Mouse (Mus musculus): ENCODE results near the gene Trim2. TPM values are rescaled to one million over a fixed set of nuclear protein-coding genes. Genes with fewer than 3 reads are reported as not detected.
A peak's percentile ranks its signal among the peaks of the same experiment; 100 is the strongest.

Gene Trim2
- polyA plus RNA-seq, 1 experiment from 2014 or later, result 25.5 TPM

DNA sequence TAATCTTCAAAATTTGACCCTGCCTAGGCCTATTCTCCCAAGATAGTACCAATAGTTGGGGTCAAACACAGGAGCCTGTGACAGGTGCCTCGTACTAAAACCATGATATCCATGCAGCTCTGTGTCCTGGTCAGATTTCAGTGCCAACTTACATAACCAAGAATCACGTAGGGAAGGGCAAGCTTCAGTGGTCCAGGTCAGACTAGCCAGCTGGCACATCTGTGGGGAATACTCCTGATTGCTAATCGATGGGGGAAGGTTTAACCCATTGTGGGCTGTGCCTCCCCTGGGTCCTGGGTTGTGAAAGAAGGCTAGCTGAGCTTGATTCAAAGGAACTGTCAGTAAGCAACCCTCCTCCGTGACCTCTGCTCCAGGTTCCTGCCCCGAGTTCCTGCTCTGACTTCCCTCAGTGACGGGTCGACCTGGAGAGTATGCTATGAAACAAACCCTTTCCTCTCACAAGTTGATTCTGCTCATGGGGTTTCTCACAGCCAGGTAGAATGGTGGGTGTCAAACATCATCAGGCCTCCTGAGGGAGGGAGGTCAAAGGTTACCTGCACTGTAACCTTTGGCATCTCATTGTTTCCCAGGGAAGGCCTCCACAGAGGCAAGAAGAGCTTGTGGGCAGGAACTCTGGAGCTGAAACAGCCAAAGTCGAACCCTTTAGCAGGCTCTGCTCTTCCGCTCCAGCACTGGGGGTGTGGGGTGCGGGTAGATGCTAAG, 34.2 kb downstream of the Trim2 start:
- H3K4me2 ChIP-seq (replicated peaks; ENCODE audit: low read depth, low read length), result no peak overlapping the region

DNA sequence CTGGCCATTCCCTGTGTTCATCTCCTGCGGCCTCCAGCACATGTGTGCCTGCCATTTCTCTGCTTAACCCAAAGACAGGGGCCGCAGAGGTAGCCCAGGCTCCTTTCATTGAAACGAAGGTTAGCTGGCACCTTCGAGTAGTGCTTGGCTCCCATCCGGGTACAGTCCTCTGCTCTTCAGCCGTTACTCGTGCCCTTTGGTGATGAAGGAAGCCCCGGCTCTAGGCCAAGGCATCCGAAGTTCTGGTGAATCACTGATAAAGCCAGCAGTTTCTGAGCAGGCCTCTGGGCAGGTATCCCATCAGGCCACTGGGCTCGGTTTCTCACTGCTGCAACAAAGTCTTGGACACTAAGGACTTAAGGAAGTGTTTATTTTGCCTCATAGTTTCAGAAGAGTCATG, 34.9 kb downstream of the Trim2 start:
- Histone ChIP-seq H3K36me3 (ENCODE audit: insufficient read depth, low read length) (no peaks in the 10 kb centered on the region), H3K4me2 (replicated peaks; ENCODE audit: low read depth, low read length) (no peak overlapping the region), H3K27ac (ENCODE audit: low read length) (peak overlapping the region; percentile 93; the same call in 1 of the 2 replicates), H3K9ac (replicated peaks; ENCODE audit: low read length) (no peak overlapping the region), H3K27me3 (ENCODE audit: insufficient read depth, low read length) (no peaks in the 10 kb centered on the region), H3K4me1 (ENCODE audit: insufficient read depth, low read length) (peaks cover 37% of the 10 kb centered on the region), H3K9me3 (ENCODE audit: low read length) (no peaks in the 10 kb centered on the region), H3K4me3 (ENCODE audit: low read length) (no peak overlapping the region)
- no peak for ATAC-seq (ENCODE audit: low FRiP score, low TSS enrichment)
- WGBS, result 82% methylated on average over 10 of the region's 10 CpGs

More for the DNA sequence above, 34.2 kb downstream of the Trim2 start:
- ATAC-seq (ENCODE audit: low FRiP score, low TSS enrichment), result no peak
- H3K27ac ChIP-seq (ENCODE audit: low read length), result no peak overlapping the region
- WGBS, result 73% methylated on average over 10 of the region's 10 CpGs
- no peaks in the 10 kb centered on the region for H3K9me3 ChIP-seq (ENCODE audit: low read length)
- H3K4me3 ChIP-seq (ENCODE audit: low read length), result no peak overlapping the region
- H3K4me1 ChIP-seq (ENCODE audit: insufficient read depth, low read length), result peaks cover 37% of the 10 kb centered on the region
- no peaks in the 10 kb centered on the region for H3K27me3 ChIP-seq (ENCODE audit: insufficient read depth, low read length)
- no peaks in the 10 kb centered on the region for H3K36me3 ChIP-seq (ENCODE audit: insufficient read depth, low read length)
- no peak overlapping the region for H3K9ac ChIP-seq (replicated peaks; ENCODE audit: low read length)

GRCm38 (mm10) chr3:84271058-84271457, 35.6 kb downstream of the Trim2 start:
- ATAC-seq (ENCODE audit: low FRiP score, low TSS enrichment), result peak; percentile 32
- peaks cover 37% of the 10 kb centered on the region for H3K4me1 ChIP-seq (ENCODE audit: insufficient read depth, low read length)
- no peak overlapping the region; the same call in 1 of the 2 replicates for H3K9ac ChIP-seq (replicated peaks; ENCODE audit: low read length)
- H3K4me3 ChIP-seq (ENCODE audit: low read length), result no peak overlapping the region
- 37% methylated on average over 6 of the region's 6 CpGs for WGBS
- H3K9me3 ChIP-seq (ENCODE audit: low read length), result no peaks in the 10 kb centered on the region
- H3K27ac ChIP-seq (ENCODE audit: low read length), result peak overlapping the region; percentile 93
- no peaks in the 10 kb centered on the region for H3K36me3 ChIP-seq (ENCODE audit: insufficient read depth, low read length)
- H3K4me2 ChIP-seq (replicated peaks; ENCODE audit: low read depth, low read length), result no peak overlapping the region
- H3K27me3 ChIP-seq (ENCODE audit: insufficient read depth, low read length), result no peaks in the 10 kb centered on the region

DNA sequence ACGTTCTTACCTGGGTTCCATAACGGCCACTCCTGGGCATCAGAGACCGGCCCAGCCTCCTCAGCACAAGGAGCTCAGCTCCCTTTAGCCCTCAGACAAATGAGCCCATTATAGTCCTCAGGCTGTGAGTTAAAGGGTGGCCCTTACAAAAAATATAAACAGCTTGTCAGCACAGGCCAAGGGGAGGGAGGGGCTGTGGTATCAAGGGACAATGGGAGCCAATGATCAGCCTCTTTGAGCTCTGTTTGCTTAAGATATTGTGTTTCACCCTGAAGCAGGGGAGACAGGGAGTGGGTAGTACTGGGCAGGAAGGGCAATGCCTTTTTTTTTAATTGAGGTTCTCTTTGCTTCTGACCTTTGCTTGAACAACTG, 36.1 kb downstream of the Trim2 start:
- Histone ChIP-seq H3K36me3 (ENCODE audit: insufficient read depth, low read length) (no peaks in the 10 kb centered on the region), H3K4me3 (ENCODE audit: low read length) (peak overlapping the region; percentile 43), H3K9me3 (ENCODE audit: low read length) (no peaks in the 10 kb centered on the region), H3K9ac (replicated peaks; ENCODE audit: low read length) (peak overlapping the region; percentile 55), H3K27ac (ENCODE audit: low read length) (peak overlapping the region; percentile 93), H3K27me3 (ENCODE audit: insufficient read depth, low read length) (no peaks in the 10 kb centered on the region), H3K4me2 (replicated peaks; ENCODE audit: low read depth, low read length) (peak overlapping the region; percentile 48), H3K4me1 (ENCODE audit: insufficient read depth, low read length) (peaks cover 37% of the 10 kb centered on the region)
- ATAC-seq (ENCODE audit: low FRiP score, low TSS enrichment), result peak; percentile 90
- 0% methylated on average over 3 of the region's 3 CpGs for WGBS

DNA sequence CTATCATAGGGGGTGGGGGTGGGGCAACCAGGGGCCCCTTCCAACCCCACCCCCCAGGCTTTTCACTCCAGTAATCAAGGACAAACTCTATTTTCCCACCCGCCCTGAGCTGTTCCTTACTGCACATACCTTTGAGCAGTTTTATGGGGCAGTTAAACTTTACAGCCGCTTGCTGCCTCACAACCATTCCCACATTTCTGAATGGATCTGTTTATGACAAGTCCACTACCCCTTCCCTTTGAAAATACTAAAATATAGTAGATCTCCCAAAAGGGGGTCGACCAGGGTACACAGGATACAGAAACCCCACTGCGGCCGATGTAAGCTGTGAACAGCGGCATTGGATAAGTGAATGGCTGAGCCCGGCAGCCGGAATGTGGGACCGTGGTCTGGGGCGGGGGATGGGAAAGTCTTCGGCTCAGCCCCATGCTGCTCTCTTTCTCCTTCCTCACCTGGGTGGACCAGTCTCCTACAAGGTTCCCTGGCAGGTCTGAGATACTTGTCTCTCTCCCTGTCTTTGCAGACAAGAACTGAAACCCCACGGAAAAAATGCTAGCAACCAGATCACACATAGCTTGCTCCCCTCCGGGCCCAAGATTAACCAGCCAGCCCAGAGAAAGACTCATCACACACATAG, 36.6 kb downstream of the Trim2 start:
- H3K27ac ChIP-seq (ENCODE audit: low read length), result peak overlapping the region; percentile 93
- H3K4me2 ChIP-seq (replicated peaks; ENCODE audit: low read depth, low read length), result peak overlapping the region; percentile 48
- H3K4me1 ChIP-seq (ENCODE audit: insufficient read depth, low read length), result peaks cover 37% of the 10 kb centered on the region
- H3K4me3 ChIP-seq (ENCODE audit: low read length), result peak overlapping the region; percentile 43
- WGBS, result 6% methylated on average over 13 of the region's 13 CpGs
- H3K36me3 ChIP-seq (ENCODE audit: insufficient read depth, low read length), result no peaks in the 10 kb centered on the region
- peak; percentile 70 for ATAC-seq (ENCODE audit: low FRiP score, low TSS enrichment)
- peak overlapping the region; percentile 55 for H3K9ac ChIP-seq (replicated peaks; ENCODE audit: low read length)
- no peaks in the 10 kb centered on the region for H3K27me3 ChIP-seq (ENCODE audit: insufficient read depth, low read length)
- H3K9me3 ChIP-seq (ENCODE audit: low read length), result no peaks in the 10 kb centered on the region

GRCm38 (mm10) chr3:84268434-84268833, 38.2 kb downstream of the Trim2 start:
- Histone ChIP-seq H3K9ac (replicated peaks; ENCODE audit: low read length) (no peak overlapping the region), H3K4me1 (ENCODE audit: insufficient read depth, low read length) (peaks cover 37% of the 10 kb centered on the region), H3K4me3 (ENCODE audit: low read length) (peak overlapping the region; percentile 43; the same call in 1 of the 2 replicates), H3K9me3 (ENCODE audit: low read length) (no peaks in the 10 kb centered on the region), H3K27me3 (ENCODE audit: insufficient read depth, low read length) (no peaks in the 10 kb centered on the region), H3K4me2 (replicated peaks; ENCODE audit: low read depth, low read length) (peak overlapping the region; percentile 48), H3K36me3 (ENCODE audit: insufficient read depth, low read length) (no peaks in the 10 kb centered on the region), H3K27ac (ENCODE audit: low read length) (peak overlapping the region; percentile 47; the same call in 1 of the 2 replicates)
- no peak for ATAC-seq (ENCODE audit: low FRiP score, low TSS enrichment)
- 39% methylated on average over 3 of the region's 3 CpGs for WGBS

- H3K4me2 ChIP-seq (replicated peaks; ENCODE audit: low read depth, low read length), result no peak overlapping the region
- H3K9ac ChIP-seq (replicated peaks; ENCODE audit: low read length), result no peak overlapping the region
- 64% methylated on average over 3 of the region's 3 CpGs for WGBS
- H3K4me1 ChIP-seq (ENCODE audit: insufficient read depth, low read length), result peaks cover 30% of the 10 kb centered on the region
- H3K36me3 ChIP-seq (ENCODE audit: insufficient read depth, low read length), result no peaks in the 10 kb centered on the region
- no peak overlapping the region for H3K27ac ChIP-seq (ENCODE audit: low read length)
- no peaks in the 10 kb centered on the region for H3K27me3 ChIP-seq (ENCODE audit: insufficient read depth, low read length)
- ATAC-seq (ENCODE audit: low FRiP score, low TSS enrichment), result no peak
- no peaks in the 10 kb centered on the region for H3K9me3 ChIP-seq (ENCODE audit: low read length)
- no peak overlapping the region for H3K4me3 ChIP-seq (ENCODE audit: low read length)
These were observed 40.2 kb downstream of the Trim2 start for GRCm38 (mm10) chr3:84266391-84266931.

DNA sequence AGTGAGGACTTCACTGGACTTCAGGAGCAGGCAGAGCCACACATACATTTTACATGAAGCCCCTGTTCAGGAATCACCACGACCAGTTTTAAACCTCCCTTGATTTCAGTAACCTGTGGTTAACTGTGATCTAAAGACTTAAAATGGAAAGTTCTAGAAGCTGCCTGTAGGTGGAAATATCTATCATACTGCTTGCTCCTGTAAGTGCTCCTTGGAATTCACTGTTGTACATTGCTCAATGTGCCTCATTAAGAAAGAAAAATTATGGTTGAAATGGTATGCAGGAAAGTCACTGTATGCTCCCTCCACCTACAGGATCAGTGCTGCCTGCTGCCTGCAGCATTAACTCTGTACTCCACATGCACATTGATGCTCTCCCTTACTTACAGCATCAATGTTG, 41.6 kb downstream of the Trim2 start:
- 73% methylated on average over 1 of the region's 1 CpGs for WGBS
- ATAC-seq (ENCODE audit: low FRiP score, low TSS enrichment), result no peak
- H3K27me3 ChIP-seq (ENCODE audit: insufficient read depth, low read length), result no peaks in the 10 kb centered on the region

GRCm38 (mm10) chr3:84264395-84264794, 42.3 kb downstream of the Trim2 start:
- no peaks in the 10 kb centered on the region for H3K27me3 ChIP-seq (ENCODE audit: insufficient read depth, low read length)
- H3K9ac ChIP-seq (replicated peaks; ENCODE audit: low read length), result no peak overlapping the region
- H3K36me3 ChIP-seq (ENCODE audit: insufficient read depth, low read length), result no peaks in the 10 kb centered on the region
- H3K4me3 ChIP-seq (ENCODE audit: low read length), result no peak overlapping the region
- no peak for ATAC-seq (ENCODE audit: low FRiP score, low TSS enrichment)
- peaks cover 25% of the 10 kb centered on the region for H3K4me1 ChIP-seq (ENCODE audit: insufficient read depth, low read length)
- no peaks in the 10 kb centered on the region for H3K9me3 ChIP-seq (ENCODE audit: low read length)
- H3K4me2 ChIP-seq (replicated peaks; ENCODE audit: low read depth, low read length), result no peak overlapping the region
- WGBS, result 45% methylated on average over 2 of the region's 2 CpGs
- H3K27ac ChIP-seq (ENCODE audit: low read length), result no peak overlapping the region

More for the DNA sequence above, 41.6 kb downstream of the Trim2 start:
- no peaks in the 10 kb centered on the region for H3K36me3 ChIP-seq (ENCODE audit: insufficient read depth, low read length)
- H3K4me2 ChIP-seq (replicated peaks; ENCODE audit: low read depth, low read length), result no peak overlapping the region
- H3K27ac ChIP-seq (ENCODE audit: low read length), result no peak overlapping the region
- H3K9me3 ChIP-seq (ENCODE audit: low read length), result no peaks in the 10 kb centered on the region
- H3K4me3 ChIP-seq (ENCODE audit: low read length), result no peak overlapping the region
- H3K9ac ChIP-seq (replicated peaks; ENCODE audit: low read length), result no peak overlapping the region
- H3K4me1 ChIP-seq (ENCODE audit: insufficient read depth, low read length), result peaks cover 29% of the 10 kb centered on the region

DNA sequence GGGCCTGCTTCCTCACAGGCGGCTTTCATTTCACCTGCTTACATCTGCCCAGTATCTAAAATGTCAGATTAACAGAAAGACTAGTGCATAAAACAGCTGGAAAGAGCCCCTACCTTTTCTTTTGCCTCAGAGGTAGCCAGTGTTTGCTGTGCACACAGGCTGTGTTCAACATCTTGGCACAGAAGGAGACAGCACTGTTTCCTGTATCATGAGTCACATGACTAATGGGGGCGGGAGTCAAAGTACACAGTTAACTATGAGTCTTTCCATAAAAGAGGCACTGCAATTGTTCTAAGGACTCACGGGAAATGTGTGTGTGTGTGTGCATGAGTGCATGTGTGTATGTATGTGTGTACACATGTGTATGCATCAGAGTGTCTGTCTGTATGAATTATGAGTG, 43.9 kb downstream of the Trim2 start:
- Histone ChIP-seq H3K4me2 (replicated peaks; ENCODE audit: low read depth, low read length) (no peak overlapping the region), H3K36me3 (ENCODE audit: insufficient read depth, low read length) (no peaks in the 10 kb centered on the region), H3K4me3 (ENCODE audit: low read length) (no peak overlapping the region), H3K27ac (ENCODE audit: low read length) (no peak overlapping the region), H3K9ac (replicated peaks; ENCODE audit: low read length) (no peak overlapping the region), H3K4me1 (ENCODE audit: insufficient read depth, low read length) (peaks cover 27% of the 10 kb centered on the region), H3K27me3 (ENCODE audit: insufficient read depth, low read length) (no peaks in the 10 kb centered on the region), H3K9me3 (ENCODE audit: low read length) (no peaks in the 10 kb centered on the region)
- WGBS, result 69% methylated on average over 3 of the region's 3 CpGs
- ATAC-seq (ENCODE audit: low FRiP score, low TSS enrichment), result no peak
